Mouse (Mus musculus): ENCODE data around the gene Fam83e. TPM values are rescaled to one million over a fixed set of nuclear protein-coding genes. Genes with fewer than 3 reads are reported as not detected.

The Fam83e gene
- total and polyA plus RNA-seq, 3 experiments, result 0.13 to 1.3 (median 0.74) TPM

DNA sequence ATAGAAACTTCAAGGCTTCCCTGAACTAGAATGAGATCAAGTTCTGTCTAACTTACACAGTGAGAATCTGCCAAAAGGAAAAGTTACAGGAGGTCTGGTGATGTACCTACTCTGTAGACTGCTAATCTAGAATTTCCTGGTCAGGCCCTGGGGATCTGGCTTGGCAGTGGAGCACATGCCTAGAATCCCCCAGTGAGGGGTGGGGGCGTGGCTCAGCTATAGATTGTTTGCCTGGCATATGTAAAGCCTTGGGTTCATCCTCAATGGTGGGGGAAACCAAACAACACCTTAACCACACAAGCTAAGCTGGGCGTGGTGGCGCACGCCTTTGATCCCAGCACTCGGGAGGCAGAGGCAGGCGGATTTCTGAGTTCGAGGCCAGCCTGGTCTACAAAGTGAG lies 23.1 kb upstream of the Fam83e start:
- no peak overlapping the region for H3K4me3 ChIP-seq (replicated peaks in 1 of 3; ENCODE audit: low read depth in 2 of 3, low read length in 2 of 3, poor library complexity in 1 of 3)
- H3K4me1 ChIP-seq (ENCODE audit: control insufficient read depth in 1 of 2, insufficient read depth in 2 of 2), result peaks cover 8 to 58% of the 10 kb centered on the region in 2 experiments; a peak in 3 of 4 replicates
- in situ Hi-C loops (cut with MboI; ENCODE audit: low pct_ligation_motif_present, low pct_unique_long_range_greater_than_20kb, low sequenced_read_pairs) (no loop called here), dilution Hi-C loops (cut with MboI; ENCODE audit: extremely low pct_ligation_motif_present, extremely low pct_unique_long_range_greater_than_20kb, low sequenced_read_pairs) (no loop called here)
- H3K79me2 ChIP-seq (replicated peaks; ENCODE audit: control insufficient read depth, extremely low read depth, insufficient read depth, poor library complexity, severe bottlenecking), result no peaks in the 10 kb centered on the region
- H3K9me3 ChIP-seq (replicated peaks; ENCODE audit: low read length), result no peaks in the 10 kb centered on the region
- H3K36me3 ChIP-seq (replicated peaks in 1 of 2; ENCODE audit: control insufficient read depth in 1 of 2, insufficient read depth in 1 of 2, low read length in 1 of 2), result no peaks in the 10 kb centered on the region
- H3K9ac ChIP-seq (ENCODE audit: insufficient read depth, low read depth), result no peak overlapping the region
- no peak overlapping the region for H3K4me2 ChIP-seq (ENCODE audit: insufficient read depth, low read depth, poor library complexity, severe bottlenecking)
- DNase-seq (ENCODE audit: extremely low read depth), result no peak
- H3K27ac ChIP-seq (ENCODE audit: insufficient read depth, low read depth), result no peak overlapping the region
- no peaks in the 10 kb centered on the region for H3K27me3 ChIP-seq (replicated peaks)
- TF ChIP-seq SMC3 (IDR thresholded peaks at IDR 0.05; ENCODE audit: low read depth, low read length) (no peak), IRF4 (IDR thresholded peaks at IDR 0.05; ENCODE audit: low read depth, low read length) (no peak), ELF1 (IDR thresholded peaks at IDR 0.05; ENCODE audit: low read depth, low read length) (no peak), RAD21 (IDR thresholded peaks at IDR 0.05; ENCODE audit: low read depth, low read length) (no peak), CTCF (conservative IDR thresholded peaks at IDR 0.05 in 1 of 2, IDR thresholded peaks at IDR 0.05 in 1 of 2; ENCODE audit: low read depth in 2 of 2, low read length in 2 of 2) (no peak), MAZ (IDR thresholded peaks at IDR 0.05; ENCODE audit: low read depth, low read length) (no peak), HCFC1 (IDR thresholded peaks at IDR 0.05; ENCODE audit: low read depth, low read length) (no peak), CHD1 (IDR thresholded peaks at IDR 0.05; ENCODE audit: low read depth, low read length) (no peak), USF2 (conservative IDR thresholded peaks at IDR 0.05; ENCODE audit: low read depth, low read length) (no peak), RCOR1 (conservative IDR thresholded peaks at IDR 0.05; ENCODE audit: low read depth, low read length) (no peak), ZKSCAN1 (IDR thresholded peaks at IDR 0.05; ENCODE audit: borderline replicate concordance, low read depth, low read length) (no peak), ETS1 (conservative IDR thresholded peaks at IDR 0.05; ENCODE audit: low read depth, low read length) (no peak), E2F4 (IDR thresholded peaks at IDR 0.05; ENCODE audit: insufficient replicate concordance, low read depth, low read length) (no peak), SIN3A (IDR thresholded peaks at IDR 0.05; ENCODE audit: low read length) (no peak), ZC3H11A (IDR thresholded peaks at IDR 0.05; ENCODE audit: low read depth, low read length) (no peak)

DNA sequence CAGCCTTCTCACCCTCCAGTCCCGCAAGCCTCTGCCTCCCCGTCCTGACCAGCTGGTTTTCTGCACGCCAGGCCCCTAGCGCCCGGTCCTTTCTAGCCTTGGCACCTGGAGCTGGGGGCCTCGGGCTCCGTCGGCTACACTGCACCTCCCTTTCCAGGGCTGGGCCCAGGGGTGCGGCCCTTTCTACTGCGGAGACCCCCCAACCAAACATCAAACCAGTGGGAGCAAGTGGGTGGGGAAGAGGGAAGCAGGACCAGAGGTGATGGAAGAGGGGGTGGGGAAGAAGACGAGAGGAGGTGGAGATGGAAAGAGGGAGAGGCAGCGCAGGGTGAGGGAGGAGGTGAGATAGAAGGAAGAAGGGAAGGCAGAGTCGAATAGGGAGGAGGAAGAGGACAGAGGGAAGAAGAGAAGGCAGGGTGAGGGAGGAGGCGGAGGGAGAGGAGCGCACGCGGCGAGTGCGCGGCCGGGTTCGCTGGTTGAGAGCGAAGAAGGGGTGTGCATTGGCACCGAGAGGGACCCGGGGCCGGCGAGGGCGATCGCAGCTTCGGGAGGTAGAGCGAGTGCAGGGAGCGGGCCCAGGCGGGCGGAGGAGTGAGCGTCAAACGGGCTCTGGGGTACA lies 21.4 kb upstream of the Fam83e start, which contains the start of gene Car11:
Car11 (plus strand) TSS at position 321 of the 619 bp plus-strand sequence.
- Histone ChIP-seq H3K9me3 (replicated peaks; ENCODE audit: low read length) (no peaks in the 10 kb centered on the region), H3K4me2 (ENCODE audit: insufficient read depth, low read depth, poor library complexity, severe bottlenecking) (peak within 1 kb of the TSS; percentile 51; the same call in 1 of the 2 replicates), H3K4me3 (replicated peaks in 1 of 3; ENCODE audit: low read depth in 2 of 3, low read length in 2 of 3, poor library complexity in 1 of 3) (no peak within 1 kb of the TSS), H3K27ac (ENCODE audit: insufficient read depth, low read depth) (no peak within 1 kb of the TSS), H3K9ac (ENCODE audit: insufficient read depth, low read depth) (no peak within 1 kb of the TSS), H3K27me3 (replicated peaks) (no peaks in the 10 kb centered on the region), H3K79me2 (replicated peaks; ENCODE audit: control insufficient read depth, extremely low read depth, insufficient read depth, poor library complexity, severe bottlenecking) (no peaks in the 10 kb centered on the region), H3K4me1 (ENCODE audit: control insufficient read depth in 1 of 2, insufficient read depth in 2 of 2) (peaks cover 6 to 59% of the 10 kb centered on the region in 2 experiments; a peak in 3 of 4 replicates), H3K36me3 (replicated peaks in 1 of 2; ENCODE audit: control insufficient read depth in 1 of 2, insufficient read depth in 1 of 2, low read length in 1 of 2) (no peaks in the 10 kb centered on the region)
- TF ChIP-seq HCFC1 (IDR thresholded peaks at IDR 0.05; ENCODE audit: low read depth, low read length) (no peak), POLR2AphosphoS2 (IDR thresholded peaks at IDR 0.05; ENCODE audit: low read depth, low read length) (no peak), RAD21 (IDR thresholded peaks at IDR 0.05; ENCODE audit: low read depth, low read length) (no peak)
- no peak for DNase-seq (ENCODE audit: extremely low read depth)
- dilution Hi-C loops (cut with MboI; ENCODE audit: extremely low pct_ligation_motif_present, extremely low pct_unique_long_range_greater_than_20kb, low sequenced_read_pairs), result no loop called here
- in situ Hi-C loops (cut with MboI; ENCODE audit: low pct_ligation_motif_present, low pct_unique_long_range_greater_than_20kb, low sequenced_read_pairs), result no loop called here
